Mouse (Mus musculus) liver, embryonic 12.5 days (tissue): Measurements from ENCODE around the gene Rad21l. TPM values are rescaled to one million over a fixed set of nuclear protein-coding genes. Genes with fewer than 3 reads are reported as not detected.
A peak's percentile ranks its signal among the peaks of the same experiment; 100 is the strongest.

Source experiments
- ATAC-seq: fragments of 200-750 bp; cut with Nextera tagmentation; 2 replicates; pipeline ENCODE4 v1.8.0; 2017; ENCODE audit warnings: moderate number of reproducible peaks, mild to moderate bottlenecking, moderate library complexity
- H3K27ac ChIP-seq: fragments of 300-500 bp; sonication (generic); 2 replicates; pipeline ENCODE4 v1.5.1; 2016; ENCODE audit warnings: mild to moderate bottlenecking
- H3K27me3 ChIP-seq: fragments of 300-500 bp; sonication (generic); replicated peaks from 2 replicates; pipeline ENCODE4 v1.6.1; 2016; ENCODE audit warnings: mild to moderate bottlenecking, moderate library complexity
- H3K36me3 ChIP-seq: fragments of 300-500 bp; sonication (generic); 2 replicates; pipeline ENCODE4 v1.6.1; 2016; ENCODE audit warnings: mild to moderate bottlenecking, moderate library complexity
- H3K4me1 ChIP-seq: fragments of 300-500 bp; sonication (generic); 2 replicates; pipeline ENCODE4 v1.6.1; 2016
- H3K4me2 ChIP-seq: fragments of 300-500 bp; sonication (generic); 2 replicates; pipeline ENCODE4 v1.6.1; 2016; ENCODE audit warnings: mild to moderate bottlenecking, moderate library complexity
- H3K4me3 ChIP-seq: fragments of 300-500 bp; sonication (generic); 2 replicates; pipeline ENCODE4 v1.5.1; 2016; ENCODE audit warnings: mild to moderate bottlenecking, moderate library complexity
- H3K9ac ChIP-seq: fragments of 300-500 bp; sonication (generic); 2 replicates; pipeline ENCODE4 v1.6.1; 2016; ENCODE audit warnings: mild to moderate bottlenecking, moderate library complexity
- H3K9me3 ChIP-seq: fragments of 300-500 bp; sonication (generic); replicated peaks from 2 replicates; pipeline ENCODE4 v1.6.1; 2016; ENCODE audit warnings: mild to moderate bottlenecking, moderate library complexity
- WGBS: fragments of 180-500 bp; shearing (Covaris S2); methylation state at CpG from one replicate; pipeline ENCODE4 v1.1.7; 2016; ENCODE audit not compliant: insufficient replicate concordance; 5-methylcytosine and 5-hydroxymethylcytosine counted together
- polyA plus RNA-seq: library from polyadenylated mRNA; unstranded; fragments of >200 nt; fragmentation: Nextera tagmentation; extraction: Ambion mirVana; gene quantifications from 2 replicates; pipeline ENCODE4 v1.2.1, GENCODE M21; 2016

The Rad21l gene
- not detected in 2 replicates for polyA plus RNA-seq

DNA sequence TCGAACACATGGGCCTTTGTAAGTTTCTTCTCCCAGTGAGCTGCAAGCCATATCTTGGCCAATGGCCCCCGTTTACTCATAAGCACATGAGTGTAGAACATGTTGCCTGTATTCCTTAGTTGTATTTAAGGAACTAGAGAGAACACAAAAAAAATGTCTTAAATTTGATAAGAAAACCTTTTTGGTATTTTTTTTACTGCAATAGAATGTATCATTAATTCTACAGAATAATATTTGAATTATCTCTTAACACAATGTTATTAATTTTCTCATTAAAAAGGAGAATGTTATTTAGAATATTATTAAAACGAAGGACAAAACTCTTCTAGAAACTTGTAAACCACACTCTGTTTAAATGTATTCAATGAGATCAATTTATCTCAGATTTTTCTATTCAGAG is at the start of gene Rad21l:
TSS of gene Rad21l (minus strand) at position 101 of the 400 bp plus-strand sequence.
- no peak for ATAC-seq
- Histone ChIP-seq H3K4me3 (no peak within 1 kb of the TSS), H3K36me3 (no peaks in the 10 kb centered on the region), H3K9ac (no peak within 1 kb of the TSS), H3K9me3 (no peaks in the 10 kb centered on the region), H3K4me2 (no peak within 1 kb of the TSS), H3K27me3 (peaks cover 19% of the 10 kb centered on the region), H3K27ac (no peak within 1 kb of the TSS), H3K4me1 (peaks cover 9% of the 10 kb centered on the region)
- 42% methylated on average over 3 of the region's 3 CpGs for WGBS

DNA sequence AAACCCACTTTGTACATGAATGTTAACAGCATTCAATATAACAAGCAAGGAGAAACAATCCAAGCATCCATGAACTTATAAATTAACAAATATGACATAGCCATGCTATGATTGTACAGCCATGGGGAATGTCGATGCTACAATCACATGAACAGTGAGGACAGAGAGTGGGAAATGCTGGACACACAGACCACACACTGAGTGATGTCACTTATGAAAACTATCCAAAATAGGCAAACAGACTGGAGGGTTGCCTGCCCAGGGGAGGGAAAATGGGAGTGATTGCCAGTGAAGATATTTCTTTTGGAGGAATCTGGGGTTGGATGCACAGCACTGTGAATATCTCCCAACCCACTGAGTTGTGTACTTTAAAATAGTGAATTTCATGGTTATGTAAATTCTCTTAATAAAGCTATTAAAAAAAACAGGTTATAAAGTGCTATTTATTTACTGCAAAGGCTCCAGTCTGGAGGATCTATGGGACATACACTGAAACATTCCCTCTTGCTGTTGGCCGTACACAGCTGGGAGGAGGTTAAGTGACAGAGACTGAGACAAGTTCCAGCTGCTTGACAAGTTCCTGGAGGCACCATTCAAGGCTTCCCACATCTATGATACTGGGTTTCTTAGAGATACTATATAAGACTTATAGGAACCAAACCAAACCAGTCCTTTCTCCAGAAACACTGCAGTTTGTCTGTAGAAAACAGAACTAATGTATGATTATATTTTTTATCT is 48.2 kb upstream of the Rad21l start:
- Histone ChIP-seq H3K4me1 (no peaks in the 10 kb centered on the region), H3K36me3 (peaks cover 63% of the 10 kb centered on the region), H3K9me3 (no peaks in the 10 kb centered on the region), H3K4me2 (no peak overlapping the region), H3K9ac (no peak overlapping the region), H3K27ac (no peak overlapping the region), H3K4me3 (no peak overlapping the region), H3K27me3 (no peaks in the 10 kb centered on the region)
- 84% methylated on average over 2 of the region's 2 CpGs for WGBS
- no peak for ATAC-seq

DNA sequence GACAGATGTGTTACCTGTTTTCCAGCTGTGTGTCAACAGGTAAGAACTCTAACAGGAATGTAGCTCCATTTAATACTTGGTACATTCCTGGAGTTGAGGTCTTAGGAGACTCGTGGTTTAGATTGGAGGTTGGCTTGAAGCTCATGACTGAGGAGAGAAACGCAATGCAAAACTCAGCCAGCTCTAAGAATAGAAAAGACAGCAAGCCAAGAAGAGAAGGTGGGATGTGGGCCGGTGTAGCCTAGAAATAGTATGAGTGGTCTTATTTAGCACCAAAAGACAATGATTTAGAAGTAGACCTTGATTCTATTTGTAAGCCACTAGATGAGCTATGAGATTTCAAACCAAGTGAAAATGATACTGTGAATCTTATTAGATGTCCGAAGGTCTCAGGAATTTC is 47.2 kb upstream of the Rad21l start:
- ATAC-seq = no peak
- Histone ChIP-seq H3K36me3 (peaks cover 54% of the 10 kb centered on the region), H3K27me3 (no peaks in the 10 kb centered on the region), H3K9me3 (no peaks in the 10 kb centered on the region), H3K4me1 (no peaks in the 10 kb centered on the region), H3K4me2 (no peak overlapping the region), H3K4me3 (no peak overlapping the region), H3K9ac (no peak overlapping the region), H3K27ac (no peak overlapping the region)
- 78% methylated on average over 4 of the region's 4 CpGs for WGBS

DNA sequence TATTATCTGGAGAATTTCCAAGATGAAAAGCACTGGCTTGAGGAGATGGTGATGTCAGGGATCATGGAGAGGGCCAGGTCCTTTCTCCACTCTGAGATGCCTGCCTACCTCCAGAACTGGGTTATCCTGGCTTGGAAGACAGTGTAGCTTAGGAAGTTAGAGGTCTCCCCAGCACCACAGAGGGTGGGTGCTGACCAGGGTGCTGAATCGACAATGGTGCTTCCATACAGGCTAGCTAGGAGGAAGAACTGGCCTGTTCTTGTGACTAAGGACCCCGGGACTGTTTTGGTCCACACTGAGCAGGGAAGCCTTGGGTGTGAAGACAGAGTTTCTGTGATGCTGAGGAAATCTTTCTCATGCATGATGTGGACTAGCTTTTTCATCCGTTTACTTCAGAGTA is 44.3 kb upstream of the Rad21l start:
- no peak overlapping the region for H3K9ac ChIP-seq
- 28% methylated on average over 3 of the region's 3 CpGs for WGBS
- no peak for ATAC-seq
- peaks cover 26% of the 10 kb centered on the region for H3K36me3 ChIP-seq
- H3K4me1 ChIP-seq = no peaks in the 10 kb centered on the region
- H3K27me3 ChIP-seq = 0 out of 2 replicates have a peak, but pooled peaks cover 3% of the 10 kb centered on the region
- H3K27ac ChIP-seq = no peak overlapping the region
- H3K4me3 ChIP-seq = no peak overlapping the region
- H3K9me3 ChIP-seq = no peaks in the 10 kb centered on the region
- H3K4me2 ChIP-seq = no peak overlapping the region

DNA sequence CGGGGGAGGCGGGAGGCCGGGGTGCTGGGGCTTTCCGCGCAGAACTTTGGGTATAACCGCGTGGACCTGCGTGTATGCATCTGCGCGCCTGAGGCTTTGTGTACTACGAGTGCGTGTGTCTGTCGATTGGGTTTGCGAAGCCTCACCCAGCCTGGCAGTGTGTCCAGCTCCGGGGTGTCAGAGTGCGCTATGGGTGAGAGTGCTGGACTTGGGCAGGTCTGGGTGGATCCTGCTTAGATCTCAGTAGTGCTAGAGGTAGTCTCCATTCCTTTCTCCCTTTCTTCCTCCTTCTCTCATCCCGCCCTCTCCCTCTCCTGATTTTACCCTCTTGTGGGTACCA is 34.5 kb upstream of the Rad21l start:
- H3K36me3 ChIP-seq = no peaks in the 10 kb centered on the region
- H3K9ac ChIP-seq = no peak overlapping the region
- 3% methylated on average over 16 of the region's 17 CpGs for WGBS
- H3K27ac ChIP-seq = no peak overlapping the region
- H3K4me1 ChIP-seq = peaks cover 11% of the 10 kb centered on the region; the same call in 1 of the 2 replicates
- H3K27me3 ChIP-seq = peaks cover 75% of the 10 kb centered on the region
- H3K4me3 ChIP-seq = peak overlapping the region; percentile 54
- no peaks in the 10 kb centered on the region for H3K9me3 ChIP-seq
- 0 out of 2 replicates have a peak, but pooled peaks have one; percentile 1 for ATAC-seq
- H3K4me2 ChIP-seq = peak overlapping the region; percentile 73

DNA sequence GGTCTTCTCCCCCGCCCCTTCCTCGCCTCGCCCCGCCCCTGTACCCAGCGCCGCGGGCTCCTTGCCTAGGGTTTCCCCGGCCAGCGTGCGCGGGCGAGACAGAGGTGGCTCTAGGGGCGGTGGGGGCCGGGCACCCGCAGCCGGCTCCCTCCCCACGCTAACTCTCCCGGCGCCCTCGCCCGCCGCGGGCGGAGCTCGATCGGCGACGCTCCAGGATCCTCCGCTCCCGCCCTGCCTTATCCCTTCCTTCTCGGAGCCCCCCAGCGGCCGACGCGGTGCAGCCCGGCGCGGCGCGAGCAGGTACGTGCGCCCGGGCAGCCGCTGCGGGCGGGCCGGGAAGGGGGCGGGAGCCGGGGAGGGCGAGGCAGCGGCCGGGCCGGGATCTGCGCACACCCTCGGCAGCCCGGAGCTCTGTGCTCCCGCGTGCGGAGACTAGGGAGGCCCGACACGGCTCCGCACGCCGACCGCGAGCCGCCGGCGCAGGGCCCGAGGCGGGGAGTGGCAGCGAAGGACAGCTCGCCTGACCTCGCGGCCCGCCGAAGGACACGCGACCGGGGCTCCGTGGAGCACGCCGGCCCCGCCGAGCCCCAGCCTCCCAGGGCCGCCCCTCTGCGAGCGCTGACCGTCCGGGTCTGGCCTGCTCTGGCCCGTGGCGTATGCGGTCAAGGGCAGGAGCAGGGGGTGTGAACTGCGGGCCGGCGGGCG is 34.0 kb upstream of the Rad21l start:
- peaks cover 11% of the 10 kb centered on the region; the same call in 1 of the 2 replicates for H3K4me1 ChIP-seq
- peak overlapping the region; percentile 73 for H3K4me2 ChIP-seq
- no peak overlapping the region for H3K27ac ChIP-seq
- H3K9ac ChIP-seq = peak overlapping the region; percentile 57
- peak overlapping the region; percentile 54 for H3K4me3 ChIP-seq
- 1% methylated on average over 82 of the region's 97 CpGs for WGBS
- H3K36me3 ChIP-seq = no peaks in the 10 kb centered on the region
- H3K9me3 ChIP-seq = no peaks in the 10 kb centered on the region
- peak; percentile 50 for ATAC-seq
- H3K27me3 ChIP-seq = peaks cover 75% of the 10 kb centered on the region

DNA sequence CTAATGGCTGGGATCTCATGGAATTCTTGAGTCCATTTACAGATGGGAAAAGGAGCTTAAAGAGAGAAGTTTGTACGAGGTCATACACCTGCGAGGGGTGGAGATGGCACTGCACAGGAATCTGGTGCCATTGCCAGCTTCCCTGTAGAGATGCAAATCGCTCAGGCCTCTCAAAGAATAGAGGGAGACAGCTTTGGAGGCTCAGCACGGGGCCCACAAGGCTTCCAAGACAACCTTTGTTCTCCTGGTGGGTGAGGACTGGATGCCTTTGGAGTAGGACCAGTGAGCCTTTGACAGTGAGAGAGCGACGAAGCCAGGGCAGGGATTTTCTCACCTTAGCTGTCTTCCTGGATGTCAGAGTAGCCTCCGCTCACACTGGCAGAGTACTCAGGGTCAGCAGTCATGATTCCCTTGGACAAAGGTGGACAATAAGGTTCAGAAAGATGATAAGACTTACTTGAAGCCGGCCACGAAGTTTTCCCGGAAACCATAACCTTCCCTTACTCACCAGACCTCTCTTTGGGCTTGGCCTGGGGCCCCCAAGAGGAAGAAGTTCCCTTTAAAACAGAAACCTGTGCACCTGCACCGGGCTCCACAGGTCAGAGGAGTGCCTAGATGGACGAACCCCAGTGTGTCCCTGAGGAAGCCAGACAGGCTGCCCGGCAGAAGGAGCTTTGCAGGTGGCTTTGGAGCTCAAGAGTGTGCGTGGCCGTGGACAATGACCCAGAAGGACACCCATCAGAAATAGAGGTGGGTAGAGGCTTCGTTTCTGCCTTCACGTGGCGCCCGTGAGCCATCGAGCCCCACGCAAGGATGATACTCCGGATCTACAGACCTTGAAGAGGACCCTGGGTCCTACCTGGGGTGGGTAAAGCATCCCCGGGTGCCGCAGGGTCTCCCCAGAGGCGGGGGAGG is 33.2 kb upstream of the Rad21l start, which contains the start of gene Tmem74b:
TSS of gene Tmem74b (plus strand) at position 778 of the 915 bp plus-strand sequence.
- H3K4me2 ChIP-seq = peak within 1 kb of the TSS; percentile 73
- H3K9ac ChIP-seq = peak within 1 kb of the TSS; percentile 57
- H3K4me1 ChIP-seq = peaks cover 11% of the 10 kb centered on the region; the same call in 1 of the 2 replicates
- peak within 1 kb of the TSS; percentile 54 for H3K4me3 ChIP-seq
- no peaks in the 10 kb centered on the region for H3K36me3 ChIP-seq
- no peaks in the 10 kb centered on the region for H3K9me3 ChIP-seq
- ATAC-seq = no peak
- H3K27me3 ChIP-seq = peaks cover 72% of the 10 kb centered on the region
- WGBS = 7% methylated on average over 25 of the region's 25 CpGs
- H3K27ac ChIP-seq = no peak within 1 kb of the TSS

DNA sequence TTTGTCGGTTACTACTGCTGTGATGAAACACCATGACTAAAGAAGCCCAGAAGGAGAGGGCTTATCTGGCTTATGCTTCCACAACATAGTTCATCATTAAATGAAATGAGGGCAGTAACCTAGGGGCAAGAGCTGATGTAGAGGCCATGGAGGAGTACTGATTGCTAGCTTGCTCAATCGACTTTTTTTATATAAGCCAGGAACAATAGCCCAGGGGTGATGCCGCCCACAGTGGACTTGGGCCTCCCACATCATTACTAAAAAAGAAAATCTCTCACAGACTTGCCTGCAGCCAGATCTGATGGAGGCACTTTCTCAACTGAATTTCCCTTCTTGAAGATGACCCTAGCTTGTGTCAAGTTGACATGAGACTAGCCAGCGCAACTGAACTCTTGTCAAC is 14.6 kb upstream of the Rad21l start:
- 57% methylated on average over 4 of the region's 4 CpGs for whole genome bisulfite sequencing
- Histone ChIP-seq H3K4me2 (no peak overlapping the region), H3K27me3 (no peaks in the 10 kb centered on the region), H3K27ac (no peak overlapping the region), H3K36me3 (no peaks in the 10 kb centered on the region), H3K4me1 (no peaks in the 10 kb centered on the region), H3K9ac (no peak overlapping the region), H3K4me3 (no peak overlapping the region), H3K9me3 (no peaks in the 10 kb centered on the region)
- ATAC-seq = no peak

DNA sequence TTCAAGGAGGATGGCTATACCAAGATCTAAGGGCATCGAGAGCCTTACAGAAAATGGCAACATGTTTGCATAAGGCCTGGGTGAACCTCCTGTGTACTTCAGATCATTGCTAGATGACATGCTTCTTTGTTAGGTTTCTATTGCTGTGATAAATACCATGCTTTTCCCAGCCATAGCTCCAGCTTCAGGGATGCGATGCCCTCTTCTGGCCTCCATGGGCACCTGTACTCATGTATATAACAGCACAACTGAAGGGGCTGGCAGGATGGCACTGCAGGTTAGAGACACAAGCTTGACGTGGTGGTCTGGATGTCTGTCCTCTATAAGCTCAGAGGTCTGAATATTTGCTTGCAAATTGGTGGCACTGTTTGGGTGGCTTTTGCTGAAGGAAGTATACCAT is 14.0 kb upstream of the Rad21l start:
- no peak overlapping the region for H3K9ac ChIP-seq
- no peak overlapping the region for H3K4me3 ChIP-seq
- no peak overlapping the region for H3K4me2 ChIP-seq
- WGBS = 41% methylated on average over 3 of the region's 3 CpGs
- H3K36me3 ChIP-seq = no peaks in the 10 kb centered on the region
- no peak overlapping the region for H3K27ac ChIP-seq
- H3K27me3 ChIP-seq = no peaks in the 10 kb centered on the region
- no peaks in the 10 kb centered on the region for H3K4me1 ChIP-seq
- no peak for ATAC-seq
- no peaks in the 10 kb centered on the region for H3K9me3 ChIP-seq

DNA sequence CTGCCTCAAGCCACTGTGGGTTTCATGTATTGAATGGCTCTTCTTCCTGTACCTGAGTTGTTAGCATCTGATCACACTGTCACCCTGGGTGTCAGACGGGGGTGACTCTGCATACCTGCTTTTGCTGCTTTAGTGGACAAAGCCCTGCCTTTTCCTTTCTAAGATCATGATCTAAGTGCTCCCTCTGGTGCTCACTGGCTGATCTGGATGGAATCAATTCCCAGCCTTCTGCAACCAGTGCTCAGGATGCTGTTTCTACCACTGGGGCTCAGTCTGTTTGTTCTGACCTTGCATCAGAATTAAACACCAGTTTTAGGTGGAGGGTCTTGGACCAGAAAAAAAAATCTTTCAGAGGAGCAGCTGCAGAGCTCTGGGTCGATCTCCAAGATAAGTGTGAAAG is 7.9 kb upstream of the Rad21l start:
- WGBS = 40% methylated on average over 2 of the region's 2 CpGs
- no peak for ATAC-seq
- Histone ChIP-seq H3K4me1 (no peaks in the 10 kb centered on the region), H3K4me2 (no peak overlapping the region), H3K27ac (no peak overlapping the region), H3K27me3 (peaks cover 3% of the 10 kb centered on the region; the same call in 1 of the 2 replicates), H3K9me3 (no peaks in the 10 kb centered on the region), H3K9ac (no peak overlapping the region), H3K4me3 (no peak overlapping the region), H3K36me3 (no peaks in the 10 kb centered on the region)

DNA sequence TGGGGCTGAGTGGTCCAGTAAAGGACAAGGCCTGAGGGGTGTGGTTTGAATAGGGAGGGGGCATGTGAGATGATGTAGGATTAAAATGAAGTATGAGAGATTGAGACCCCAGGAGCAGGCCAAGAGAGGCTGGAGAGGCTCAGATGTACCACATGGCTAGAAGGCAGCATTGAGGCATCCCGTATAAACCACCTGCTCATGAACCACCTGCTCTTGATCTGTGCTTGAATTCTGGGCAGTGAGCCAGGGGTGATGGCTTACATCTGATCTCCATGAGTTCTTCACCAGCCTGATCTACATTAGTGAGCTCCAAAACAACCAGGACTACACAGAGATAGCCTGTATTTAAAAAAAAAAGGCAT is 2.6 kb upstream of the Rad21l start:
- Histone ChIP-seq H3K4me1 (peaks cover 9% of the 10 kb centered on the region), H3K27ac (no peak overlapping the region), H3K36me3 (no peaks in the 10 kb centered on the region), H3K4me3 (no peak overlapping the region), H3K4me2 (no peak overlapping the region), H3K27me3 (peaks cover 19% of the 10 kb centered on the region), H3K9me3 (no peaks in the 10 kb centered on the region), H3K9ac (no peak overlapping the region)
- ATAC-seq = no peak
- 68% methylated on average over 1 of the region's 1 CpGs for WGBS
